Mouse (Mus musculus): ENCODE data around the gene Coa7.

GRCm38 (mm10) chr4:108323588-108323987, 4.4 kb upstream of the Coa7 start:
- TF ChIP-seq POLR2A (IDR thresholded peaks at IDR 0.05; ENCODE audit: extremely low read depth, insufficient read depth, low read length) = no peak
- no peak for TF ChIP-seq CTCF (IDR thresholded peaks at IDR 0.05; ENCODE audit: extremely low read depth, insufficient read depth, low read length)

All from cortical plate, adult 2 months (tissue).